Mouse (Mus musculus) spleen, adult 2 months (tissue): ENCODE measurements at regions not wholly inside any gene's neighbourhood (a gene's known extent, or its start where the extent isn't known, plus 50 kb on each side); places are given as distances from the start of the nearest gene placed in this dataset.

Experiments used
- DNase-seq, 2 experiments: peaks; one replicate each; pipeline versions ENCODE4 v3.0.0 to v3.0.0-alpha.2; 2012 to 2021; ENCODE audit warnings: low spot score in 2 of 2, low read depth in 1 of 2
- H3K27ac ChIP-seq: fragments of 200-500 bp; 2 replicates; pipeline ENCODE4 v1.5.1; 2012; ENCODE audit warnings: low read length, inconsistent platforms; ENCODE audit not compliant: insufficient read depth
- H3K27me3 ChIP-seq: fragments of 200-500 bp; 2 replicates; pipeline ENCODE4 v1.6.1; 2012; ENCODE audit warnings: mild to moderate bottlenecking, moderate library complexity, low read length, inconsistent platforms; ENCODE audit not compliant: control insufficient read depth, insufficient read depth
- H3K36me3 ChIP-seq: fragments of 200-500 bp; 2 replicates; pipeline ENCODE4 v1.6.1; 2012; ENCODE audit warnings: mild to moderate bottlenecking, low read length, inconsistent platforms; ENCODE audit not compliant: control insufficient read depth, insufficient read depth
- H3K4me1 ChIP-seq: fragments of 200-500 bp; 2 replicates; pipeline ENCODE4 v1.6.1; 2011; ENCODE audit warnings: inconsistent platforms; ENCODE audit not compliant: control insufficient read depth, insufficient read depth, insufficient read length
- H3K4me3 ChIP-seq: fragments of 200-500 bp; 2 replicates; pipeline ENCODE4 v1.5.1; 2011; ENCODE audit warnings: mild to moderate bottlenecking, inconsistent platforms; ENCODE audit not compliant: insufficient read depth, insufficient read length; ENCODE audit errors: extremely low read depth
- CTCF ChIP-seq: fragments of 200-500 bp; IDR thresholded peaks from 2 replicates; pipeline ENCODE4 v1.5.1; 2011; ENCODE audit warnings: mild to moderate bottlenecking, inconsistent platforms; ENCODE audit not compliant: insufficient read depth, insufficient read length, insufficient replicate concordance; ENCODE audit errors: extremely low read depth
- POLR2A ChIP-seq: fragments of 200-500 bp; IDR thresholded peaks from 2 replicates; pipeline ENCODE4 v1.6.1; 2011; ENCODE audit warnings: low read depth, low read length, inconsistent platforms
- WGBS: fragments of 180-500 bp; shearing (Covaris S2); methylation state at CpG from one replicate; pipeline ENCODE4 v1.1.7; 2018; 5-methylcytosine and 5-hydroxymethylcytosine counted together

DNA sequence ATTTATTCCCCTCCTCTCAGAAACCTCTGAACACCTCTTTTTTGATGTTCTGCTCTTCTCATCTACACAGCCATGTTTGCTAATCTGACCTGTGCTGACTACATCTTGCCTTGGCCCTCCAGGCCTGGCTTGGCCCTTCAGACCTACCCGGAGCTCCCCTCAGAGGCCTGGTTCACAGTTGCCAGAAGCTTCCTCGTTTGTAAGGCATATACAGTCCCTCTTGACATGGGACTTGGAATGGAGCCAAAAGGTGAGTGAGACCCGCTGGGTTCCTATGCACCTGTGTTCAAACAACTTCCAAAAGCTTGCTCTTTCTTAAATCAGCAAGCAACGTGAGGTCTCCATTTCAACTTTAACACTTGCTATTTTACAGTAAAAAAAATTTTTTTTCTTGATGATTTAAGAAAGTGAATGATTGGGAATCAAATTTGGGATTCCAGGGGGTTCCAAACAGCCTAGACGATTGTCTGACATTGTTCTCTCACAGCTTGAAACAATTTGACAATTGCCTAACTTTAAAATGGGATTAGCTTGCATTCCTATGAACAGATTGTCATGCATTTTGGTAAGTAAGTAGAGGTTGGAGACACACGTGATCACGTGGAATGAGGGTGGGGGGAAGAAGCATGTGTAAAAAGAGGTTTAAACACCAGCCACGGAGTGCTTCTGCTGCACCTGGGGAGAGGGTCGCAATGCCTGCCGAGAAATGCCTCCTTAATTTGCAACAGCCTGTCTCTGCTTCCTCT is 631.9 kb downstream of the Rnf144a start:
- TF ChIP-seq CTCF (no peak), POLR2A (no peak)
- WGBS, result 51% methylated on average over 10 of the region's 10 CpGs

DNA sequence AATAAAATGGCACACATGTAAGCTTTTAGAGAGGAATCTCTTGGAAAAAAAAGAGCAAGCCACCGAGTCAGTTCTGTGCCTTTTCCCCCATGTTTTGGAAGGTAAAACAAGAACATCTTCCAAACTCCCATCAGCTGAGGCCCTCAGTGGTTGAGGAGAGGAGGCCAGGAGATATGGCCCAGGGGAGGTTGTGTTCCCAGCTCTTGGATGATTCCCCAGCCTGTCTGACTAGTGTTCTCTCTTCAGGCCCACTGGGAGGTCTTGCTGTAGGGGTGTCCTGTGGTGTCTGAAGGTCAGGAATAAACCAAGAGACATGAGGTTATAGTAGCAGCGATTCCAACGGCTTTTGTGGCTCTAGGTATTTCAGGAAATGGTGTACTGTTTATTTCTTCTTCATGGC is 643.2 kb downstream of the Rnf144a start:
- TF ChIP-seq CTCF, result no peak
- no peak for TF ChIP-seq POLR2A
- 79% methylated on average over 3 of the region's 3 CpGs for WGBS
- DNase-seq, result no peak
- H3K36me3 ChIP-seq, result no peaks in the 10 kb centered on the region
- H3K27ac ChIP-seq, result no peak overlapping the region
- H3K27me3 ChIP-seq, result no peaks in the 10 kb centered on the region
- no peaks in the 10 kb centered on the region for H3K4me1 ChIP-seq
- no peak overlapping the region for H3K4me3 ChIP-seq

More for the DNA sequence above, 631.9 kb downstream of the Rnf144a start:
- Histone ChIP-seq H3K27ac (no peak overlapping the region), H3K4me3 (no peak overlapping the region), H3K4me1 (no peaks in the 10 kb centered on the region), H3K27me3 (no peaks in the 10 kb centered on the region), H3K36me3 (no peaks in the 10 kb centered on the region)
- no peak for DNase-seq

GRCm38 (mm10) chr12:25768644-25769043 is 646.4 kb downstream of the Rnf144a start:
- DNase-seq, result no peak
- Histone ChIP-seq H3K4me3 (no peak overlapping the region), H3K27me3 (no peaks in the 10 kb centered on the region), H3K36me3 (no peaks in the 10 kb centered on the region), H3K4me1 (no peaks in the 10 kb centered on the region), H3K27ac (no peak overlapping the region)
- 82% methylated on average over 5 of the region's 5 CpGs for WGBS
- no peak for TF ChIP-seq CTCF
- TF ChIP-seq POLR2A, result no peak

GRCm38 (mm10) chr12:25763061-25763460 is 652.0 kb downstream of the Rnf144a start:
- no peaks in the 10 kb centered on the region for H3K36me3 ChIP-seq
- H3K27ac ChIP-seq, result no peak overlapping the region
- 74% methylated on average over 1 of the region's 1 CpGs for WGBS
- no peaks in the 10 kb centered on the region for H3K4me1 ChIP-seq
- no peak for DNase-seq
- no peak overlapping the region for H3K4me3 ChIP-seq
- H3K27me3 ChIP-seq, result no peaks in the 10 kb centered on the region
- TF ChIP-seq CTCF (no peak), POLR2A (no peak)

- Histone ChIP-seq H3K27ac (no peak overlapping the region), H3K27me3 (no peaks in the 10 kb centered on the region), H3K4me1 (no peaks in the 10 kb centered on the region), H3K4me3 (no peak overlapping the region), H3K36me3 (no peaks in the 10 kb centered on the region)
- TF ChIP-seq POLR2A (no peak), CTCF (no peak)
- no peak for DNase-seq
- WGBS, result 84% methylated on average over 5 of the region's 5 CpGs
Measured at GRCm38 (mm10) chr12:25757014-25757413, 658.0 kb downstream of the Rnf144a start.

GRCm38 (mm10) chr12:25733801-25734200 is 636.9 kb upstream of the Id2 start:
- 52% methylated on average over 2 of the region's 2 CpGs for WGBS
- Histone ChIP-seq H3K36me3 (no peaks in the 10 kb centered on the region), H3K4me3 (no peak overlapping the region), H3K27ac (no peak overlapping the region), H3K27me3 (no peaks in the 10 kb centered on the region), H3K4me1 (no peaks in the 10 kb centered on the region)
- TF ChIP-seq POLR2A (no peak), CTCF (no peak)
- DNase-seq, result no peak

GRCm38 (mm10) chr12:25725774-25726173 is 628.8 kb upstream of the Id2 start:
- Histone ChIP-seq H3K36me3 (no peaks in the 10 kb centered on the region), H3K27me3 (no peaks in the 10 kb centered on the region), H3K27ac (no peak overlapping the region), H3K4me1 (no peaks in the 10 kb centered on the region), H3K4me3 (no peak overlapping the region)
- WGBS, result 50% methylated on average over 2 of the region's 2 CpGs
- DNase-seq, result no peak
- TF ChIP-seq POLR2A (no peak), CTCF (no peak)
